Mouse (Mus musculus): ENCODE measurements around the gene Ndufs5. TPM values are rescaled to one million over a fixed set of nuclear protein-coding genes. Genes with fewer than 3 reads are reported as not detected.
A peak's percentile ranks its signal among the peaks of the same experiment; 100 is the strongest.

The Ndufs5 gene
- polyA plus RNA-seq, 1 experiment from 2014 or later, result 453 TPM

GRCm38 (mm10) chr4:123685046-123685445 is 33.0 kb downstream of the Ndufs5 start:
- 77% methylated on average over 7 of the region's 7 CpGs for WGBS
- Histone ChIP-seq H3K9me3 (no peaks in the 10 kb centered on the region), H3K4me3 (no peak overlapping the region), H3K27ac (no peak overlapping the region), H3K4me1 (peaks cover 50% of the 10 kb centered on the region), H3K27me3 (ENCODE audit: insufficient read depth, poor library complexity, severe bottlenecking) (peaks cover 17% of the 10 kb centered on the region; the same call in 1 of the 2 replicates), H3K36me3 (peaks cover 7% of the 10 kb centered on the region; the same call in 1 of the 2 replicates)
- DNase-seq (ENCODE audit: low spot score), result no peak

GRCm38 (mm10) chr4:123684260-123684659 is 33.7 kb downstream of the Ndufs5 start, which contains the start of gene Macf1:
Gene Macf1, minus strand, starts transcription at chr4:123684360.
- Histone ChIP-seq H3K4me3 (no peak within 1 kb of the TSS), H3K4me1 (peaks cover 50% of the 10 kb centered on the region), H3K9me3 (no peaks in the 10 kb centered on the region), H3K36me3 (peaks cover 7% of the 10 kb centered on the region; the same call in 1 of the 2 replicates), H3K27me3 (ENCODE audit: insufficient read depth, poor library complexity, severe bottlenecking) (peaks cover 17% of the 10 kb centered on the region; the same call in 1 of the 2 replicates), H3K27ac (no peak within 1 kb of the TSS)
- DNase-seq (ENCODE audit: low spot score), result no peak
- 70% methylated on average over 3 of the region's 3 CpGs for WGBS

- H3K27me3 ChIP-seq (ENCODE audit: insufficient read depth, poor library complexity, severe bottlenecking), result peaks cover 17% of the 10 kb centered on the region; the same call in 1 of the 2 replicates
- WGBS, result 84% methylated on average over 8 of the region's 8 CpGs
Observed at GRCm38 (mm10) chr4:123682291-123682690, 35.7 kb downstream of the Ndufs5 start.

GRCm38 (mm10) chr4:123680962-123681361 is 37.0 kb downstream of the Ndufs5 start:
- H3K27me3 ChIP-seq (ENCODE audit: insufficient read depth, poor library complexity, severe bottlenecking), result peaks cover 11% of the 10 kb centered on the region; the same call in 1 of the 2 replicates
- no peak for DNase-seq (ENCODE audit: low spot score)
- H3K36me3 ChIP-seq, result peaks cover 7% of the 10 kb centered on the region; the same call in 1 of the 2 replicates
- 22% methylated on average over 7 of the region's 7 CpGs for WGBS
- peak overlapping the region; percentile 24; the same call in 1 of the 2 replicates for H3K4me3 ChIP-seq
- no peaks in the 10 kb centered on the region for H3K9me3 ChIP-seq
- peak overlapping the region; percentile 85 for H3K27ac ChIP-seq
- peaks cover 43% of the 10 kb centered on the region for H3K4me1 ChIP-seq

More at GRCm38 (mm10) chr4:123682291-123682690, 35.7 kb downstream of the Ndufs5 start:
- no peaks in the 10 kb centered on the region for H3K9me3 ChIP-seq
- H3K4me3 ChIP-seq, result no peak overlapping the region
- H3K27ac ChIP-seq, result peak overlapping the region; percentile 85; the same call in 1 of the 2 replicates
- peaks cover 46% of the 10 kb centered on the region for H3K4me1 ChIP-seq
- H3K36me3 ChIP-seq, result peaks cover 7% of the 10 kb centered on the region; the same call in 1 of the 2 replicates
- no peak for DNase-seq (ENCODE audit: low spot score)

GRCm38 (mm10) chr4:123677060-123677804 is 40.8 kb downstream of the Ndufs5 start:
- H3K4me1 ChIP-seq, result peaks cover 31% of the 10 kb centered on the region
- H3K36me3 ChIP-seq, result 0 out of 2 replicates have a peak, but pooled peaks cover 11% of the 10 kb centered on the region
- no peak overlapping the region for H3K4me3 ChIP-seq
- DNase-seq (ENCODE audit: low spot score), result peak; percentile 73
- no peak overlapping the region for H3K27ac ChIP-seq
- WGBS, result 68% methylated on average over 10 of the region's 10 CpGs
- H3K27me3 ChIP-seq (ENCODE audit: insufficient read depth, poor library complexity, severe bottlenecking), result no peaks in the 10 kb centered on the region
- no peaks in the 10 kb centered on the region for H3K9me3 ChIP-seq

- H3K4me1 ChIP-seq, result peaks cover 36% of the 10 kb centered on the region
- DNase-seq (ENCODE audit: low spot score), result no peak
- H3K27me3 ChIP-seq (ENCODE audit: insufficient read depth, poor library complexity, severe bottlenecking), result no peaks in the 10 kb centered on the region
- no peak overlapping the region for H3K4me3 ChIP-seq
- no peak overlapping the region for H3K27ac ChIP-seq
- H3K36me3 ChIP-seq, result peaks cover 18% of the 10 kb centered on the region; the same call in 1 of the 2 replicates
- H3K9me3 ChIP-seq, result no peaks in the 10 kb centered on the region
Observed at GRCm38 (mm10) chr4:123670598-123670997, 47.4 kb downstream of the Ndufs5 start.

GRCm38 (mm10) chr4:123669696-123670095 is 48.3 kb downstream of the Ndufs5 start:
- Histone ChIP-seq H3K4me1 (peaks cover 37% of the 10 kb centered on the region), H3K27ac (no peak overlapping the region), H3K4me3 (no peak overlapping the region), H3K27me3 (ENCODE audit: insufficient read depth, poor library complexity, severe bottlenecking) (no peaks in the 10 kb centered on the region), H3K36me3 (peaks cover 15% of the 10 kb centered on the region; the same call in 1 of the 2 replicates), H3K9me3 (no peaks in the 10 kb centered on the region)
- 67% methylated on average over 6 of the region's 6 CpGs for WGBS
- no peak for DNase-seq (ENCODE audit: low spot score)

GRCm38 (mm10) chr4:123667260-123667867 is 50.6 kb downstream of the Ndufs5 start:
- DNase-seq (ENCODE audit: low spot score), result peak; percentile 87
- Histone ChIP-seq H3K4me3 (no peak overlapping the region), H3K27me3 (ENCODE audit: insufficient read depth, poor library complexity, severe bottlenecking) (no peaks in the 10 kb centered on the region), H3K36me3 (peaks cover 7% of the 10 kb centered on the region; the same call in 1 of the 2 replicates), H3K4me1 (peaks cover 47% of the 10 kb centered on the region), H3K9me3 (no peaks in the 10 kb centered on the region), H3K27ac (peak overlapping the region; percentile 47; the same call in 1 of the 2 replicates)
- 46% methylated on average over 1 of the region's 1 CpGs for WGBS

- H3K27ac ChIP-seq, result peak overlapping the region; percentile 47
- H3K4me3 ChIP-seq, result no peak overlapping the region
- 69% methylated on average over 1 of the region's 1 CpGs for WGBS
- no peak for DNase-seq (ENCODE audit: low spot score)
- no peaks in the 10 kb centered on the region for H3K27me3 ChIP-seq (ENCODE audit: insufficient read depth, poor library complexity, severe bottlenecking)
- H3K36me3 ChIP-seq, result peaks cover 6% of the 10 kb centered on the region; the same call in 1 of the 2 replicates
- no peaks in the 10 kb centered on the region for H3K9me3 ChIP-seq
- H3K4me1 ChIP-seq, result peaks cover 52% of the 10 kb centered on the region
Observed at GRCm38 (mm10) chr4:123666517-123666916, 51.5 kb downstream of the Ndufs5 start.

GRCm38 (mm10) chr4:123665681-123666278 is 52.2 kb downstream of the Ndufs5 start:
- Histone ChIP-seq H3K9me3 (no peaks in the 10 kb centered on the region), H3K4me1 (peaks cover 50% of the 10 kb centered on the region), H3K36me3 (no peaks in the 10 kb centered on the region), H3K27me3 (ENCODE audit: insufficient read depth, poor library complexity, severe bottlenecking) (no peaks in the 10 kb centered on the region), H3K4me3 (peak overlapping the region; percentile 95), H3K27ac (peak overlapping the region; percentile 99)
- no peak for DNase-seq (ENCODE audit: low spot score)
- 35% methylated on average over 11 of the region's 11 CpGs for WGBS

GRCm38 (mm10) chr4:123664951-123665661 is 52.9 kb downstream of the Ndufs5 start:
- H3K36me3 ChIP-seq, result no peaks in the 10 kb centered on the region
- H3K4me3 ChIP-seq, result peak overlapping the region; percentile 95
- no peaks in the 10 kb centered on the region for H3K27me3 ChIP-seq (ENCODE audit: insufficient read depth, poor library complexity, severe bottlenecking)
- H3K4me1 ChIP-seq, result peaks cover 44% of the 10 kb centered on the region
- peak overlapping the region; percentile 99 for H3K27ac ChIP-seq
- DNase-seq (ENCODE audit: low spot score), result peak; percentile 84
- under 1% methylated on average over 58 of the region's 58 CpGs for WGBS
- H3K9me3 ChIP-seq, result no peaks in the 10 kb centered on the region

Measured in heart, embryonic 10.5 days (tissue).